Mouse (Mus musculus) E14TG2a.4 (cell line): ENCODE data around the gene Kirrel.

Source experiments
- CTCF ChIP-seq: conservative IDR thresholded peaks from 2 replicates; pipeline ENCODE4 v1.5.1; 2014; ENCODE audit warnings: low read length
- NANOG ChIP-seq: IDR thresholded peaks from 2 replicates; pipeline ENCODE4 v1.6.1; 2014; ENCODE audit warnings: borderline replicate concordance, low read length, mixed read lengths
- POU5F1 ChIP-seq: IDR thresholded peaks from 2 replicates; pipeline ENCODE4 v1.6.1; 2014; ENCODE audit warnings: low read length, borderline replicate concordance

DNA sequence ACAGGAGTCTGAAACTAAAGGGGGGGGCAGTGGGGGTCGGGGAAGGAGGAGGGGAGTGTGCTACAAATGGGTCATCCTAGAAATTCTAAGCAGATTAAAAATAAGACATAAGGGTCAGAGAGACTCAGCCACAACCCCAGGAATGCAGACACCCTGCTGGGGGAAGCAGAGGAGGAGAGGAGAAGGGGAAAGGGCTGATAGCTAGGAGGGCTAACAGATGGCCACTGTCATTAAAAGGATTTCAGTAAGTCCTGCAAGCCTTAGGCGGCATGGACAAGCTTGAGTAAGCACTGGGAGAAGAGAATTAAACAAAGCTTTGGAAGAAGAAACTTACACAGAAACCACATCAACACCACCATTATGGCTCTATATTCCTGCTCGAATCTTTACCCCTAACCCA is 62.3 kb downstream of the Kirrel start:
- TF ChIP-seq CTCF (no peak), POU5F1 (no peak), NANOG (no peak)
